Mouse (Mus musculus) forebrain, postnatal 0 days (tissue): ENCODE measurements around the gene Pias4. TPM values are rescaled to one million over a fixed set of nuclear protein-coding genes. Genes with fewer than 3 reads are reported as not detected.
"Not testable (repeated sequence)": the region's sequence is repeated elsewhere in the genome, so short reads cannot be mapped to it uniquely, and the experiment has no call there.

Source experiments
- ATAC-seq: fragments of 200-750 bp; cut with Nextera tagmentation; 2 replicates; pipeline ENCODE4 v1.8.0; 2017; ENCODE audit warnings: mild to moderate bottlenecking, moderate library complexity
- DNase-seq: peaks from one replicate; pipeline ENCODE4 v3.0.0-alpha.2; 2015
- H3K27ac ChIP-seq: fragments of 300-500 bp; sonication (generic); 2 replicates; pipeline ENCODE4 v1.5.1; 2014; ENCODE audit warnings: low read depth, mild to moderate bottlenecking, antibody characterized with exemption, low read length, moderate library complexity, mixed read lengths
- H3K27me3 ChIP-seq: fragments of 300-500 bp; sonication (generic); 2 replicates; pipeline ENCODE4 v1.6.1; 2014; ENCODE audit warnings: mild to moderate bottlenecking, low read length, mixed read lengths; ENCODE audit not compliant: insufficient read depth
- H3K36me3 ChIP-seq: fragments of 300-500 bp; sonication (generic); 2 replicates; pipeline ENCODE4 v1.6.1; 2014; ENCODE audit warnings: mild to moderate bottlenecking, moderate library complexity; ENCODE audit not compliant: insufficient read depth
- H3K4me1 ChIP-seq: fragments of 300-500 bp; sonication (generic); 2 replicates; pipeline ENCODE4 v1.6.1; 2014; ENCODE audit warnings: antibody characterized with exemption; ENCODE audit not compliant: insufficient read depth
- H3K4me2 ChIP-seq: fragments of 300-500 bp; sonication (generic); 2 replicates; pipeline ENCODE4 v1.6.1; 2014; ENCODE audit warnings: low read depth, mild to moderate bottlenecking, moderate library complexity
- H3K4me3 ChIP-seq: fragments of 300-500 bp; sonication (generic); 2 replicates; pipeline ENCODE4 v1.5.1; 2014; ENCODE audit warnings: low read depth, low read length, mixed read lengths
- H3K9ac ChIP-seq: fragments of 300-500 bp; sonication (generic); 2 replicates; pipeline ENCODE4 v1.6.1; 2014; ENCODE audit warnings: mild to moderate bottlenecking
- H3K9me3 ChIP-seq: fragments of 300-500 bp; sonication (generic); 2 replicates; pipeline ENCODE4 v1.6.1; 2016; ENCODE audit warnings: low read length
- CTCF ChIP-seq: sonication (generic); IDR thresholded peaks from 2 replicates; pipeline ENCODE4 v1.5.1; 2016; ENCODE audit warnings: antibody characterized with exemption, control low read depth, low read depth
- WGBS: fragments of 180-500 bp; shearing (Covaris S2); extraction: QIAGEN DNeasy Blood & Tissue Kit; methylation state at CpG from one replicate; pipeline ENCODE4 v1.1.7; 2014; 5-methylcytosine and 5-hydroxymethylcytosine counted together
- polyA plus RNA-seq: library from polyadenylated mRNA; unstranded; fragments of >200 nt; fragmentation: Nextera tagmentation; extraction: Ambion mirVana; gene quantifications from 2 replicates; pipeline ENCODE4 v1.2.1, GENCODE M21; 2015
- total RNA-seq: library from RNA; depleted of rRNA; stranded (reverse); fragments of >200 nt; gene quantifications from 2 replicates; pipeline ENCODE4 v1.2.3, GENCODE M21; 2014; rRNA removed

Pias4 gene
- total RNA-seq: 30.1 and 32.5 TPM in 2 replicates
- polyA plus RNA-seq: 28.1 and 35.8 TPM in 2 replicates

DNA sequence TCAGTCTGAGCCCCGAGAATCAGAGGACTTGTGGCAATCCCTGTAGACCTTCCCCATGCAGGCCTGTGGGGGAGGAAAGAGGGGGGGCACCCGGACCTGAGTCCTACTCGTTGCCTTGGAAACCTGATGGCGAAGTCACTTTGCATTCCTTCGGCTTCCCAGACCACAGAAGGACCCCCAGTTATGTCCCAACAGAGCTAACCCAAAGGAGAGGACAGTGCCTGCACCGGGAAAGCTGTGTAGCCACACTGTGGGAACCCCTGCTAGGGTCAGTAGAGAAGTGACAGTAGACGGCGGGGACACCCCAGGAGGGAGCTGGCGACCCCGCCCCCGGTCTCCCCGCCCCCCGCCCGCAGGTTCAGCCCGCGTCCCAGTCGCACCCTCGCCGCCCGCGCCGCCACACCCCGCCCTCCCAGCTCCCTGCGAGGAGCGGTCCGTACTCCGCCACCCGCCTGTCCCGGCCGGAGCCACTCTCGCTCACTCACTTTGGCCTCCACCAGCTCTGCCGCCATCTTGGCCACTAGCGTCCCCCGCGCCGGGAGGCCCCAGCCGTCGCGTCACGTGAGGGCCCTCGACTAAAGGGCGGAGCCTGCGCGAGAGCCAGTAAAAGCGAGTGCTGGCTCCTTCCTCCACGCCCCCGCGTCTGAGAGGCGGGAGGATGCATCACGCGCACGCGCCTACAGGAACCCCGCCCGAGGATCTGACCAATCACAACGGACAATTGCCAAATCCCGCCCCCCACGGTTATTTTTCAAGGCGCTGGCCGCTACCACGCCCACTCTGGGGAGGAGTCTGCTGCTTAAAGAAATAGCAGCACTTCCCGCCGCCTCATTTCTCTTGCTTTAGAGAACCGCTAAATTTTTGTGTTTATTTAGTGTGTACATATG lies at the start of gene Pias4:
TSS of gene Pias4 (minus strand) at position 724 of the 887 bp plus-strand sequence.
- peaks cover 9% of the 10 kb centered on the region; the same call in 1 of the 2 replicates for H3K36me3 ChIP-seq
- H3K4me1 ChIP-seq: peaks cover 7% of the 10 kb centered on the region
- peak within 1 kb of the TSS; percentile 69 for H3K27ac ChIP-seq
- peak within 1 kb of the TSS; percentile 78 for H3K4me2 ChIP-seq
- WGBS: under 1% methylated on average over 63 of the region's 64 CpGs
- peak within 1 kb of the TSS; percentile 68 for H3K4me3 ChIP-seq
- H3K9ac ChIP-seq: peak within 1 kb of the TSS; percentile 65
- H3K9me3 ChIP-seq: no peaks in the 10 kb centered on the region
- H3K27me3 ChIP-seq: no peaks in the 10 kb centered on the region
- DNase-seq (peak; percentile 100), ATAC-seq (peak; percentile 92)
- TF ChIP-seq CTCF: no peak

DNA sequence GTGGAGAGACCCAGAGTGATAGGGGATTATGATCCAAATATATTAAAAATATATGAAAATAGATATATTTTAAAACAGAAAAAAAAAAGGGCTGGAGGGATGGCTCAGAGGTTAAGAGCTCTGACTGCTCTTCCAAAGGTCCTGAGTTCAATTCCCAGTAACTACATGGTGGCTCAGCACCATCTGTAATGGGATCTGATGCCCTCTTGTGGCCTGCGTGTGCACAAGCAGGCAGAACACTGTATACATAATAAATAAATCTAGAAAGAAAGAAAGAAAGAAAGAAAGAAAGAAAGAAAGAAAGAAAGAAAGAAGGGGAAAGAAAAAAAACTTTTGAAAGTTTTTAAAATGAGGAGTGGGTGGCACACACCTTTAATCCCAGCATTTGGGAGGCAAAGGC lies 49.5 kb upstream of the Pias4 start:
- ATAC-seq: peak; percentile 48; the same call in 1 of the 2 replicates
- WGBS: 17% methylated on average over 1 of the region's 1 CpGs
- DNase-seq: not testable (repeated sequence)

DNA sequence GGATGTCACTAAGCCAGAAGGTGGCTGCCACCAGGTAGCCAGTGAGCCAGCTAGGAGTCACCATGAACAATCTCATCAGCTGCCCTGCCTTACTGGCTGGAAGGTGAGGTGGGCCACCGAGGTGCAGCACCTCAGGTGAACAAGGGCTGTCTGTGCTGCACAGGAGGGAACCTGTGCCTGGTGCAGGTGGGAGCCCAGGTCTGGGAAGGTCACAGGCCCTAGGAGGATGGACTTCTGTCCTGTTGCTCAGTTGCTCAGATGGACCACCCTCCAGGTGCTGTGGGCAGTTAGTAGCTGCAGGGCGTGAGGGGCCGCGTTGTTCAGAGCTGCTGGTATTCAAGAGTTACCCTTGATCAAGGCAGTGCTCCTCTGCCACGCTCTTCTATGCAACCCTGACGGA lies 49.1 kb upstream of the Pias4 start:
- no peak for DNase-seq
- no peak overlapping the region for H3K27ac ChIP-seq
- ATAC-seq: no peak
- no peak overlapping the region for H3K9ac ChIP-seq
- H3K27me3 ChIP-seq: no peaks in the 10 kb centered on the region
- WGBS: 90% methylated on average over 6 of the region's 6 CpGs
- H3K9me3 ChIP-seq: no peaks in the 10 kb centered on the region
- TF ChIP-seq CTCF: no peak
- H3K36me3 ChIP-seq: peaks cover 80% of the 10 kb centered on the region
- no peak overlapping the region for H3K4me2 ChIP-seq
- H3K4me1 ChIP-seq: no peaks in the 10 kb centered on the region
- H3K4me3 ChIP-seq: no peak overlapping the region

More for the DNA sequence above, 49.5 kb upstream of the Pias4 start:
- TF ChIP-seq CTCF: peak; percentile 59
- H3K4me2 ChIP-seq, H3K27ac ChIP-seq, H3K27me3 ChIP-seq, H3K9ac ChIP-seq, H3K9me3 ChIP-seq, H3K4me1 ChIP-seq, H3K4me3 ChIP-seq: not testable (repeated sequence)
- H3K36me3 ChIP-seq: peaks cover 80% of the 10 kb centered on the region

- no peak overlapping the region for H3K4me3 ChIP-seq
- DNase-seq (no peak), ATAC-seq (no peak)
- H3K4me1 ChIP-seq: no peaks in the 10 kb centered on the region
- H3K36me3 ChIP-seq: peaks cover 79% of the 10 kb centered on the region
- no peak overlapping the region for H3K4me2 ChIP-seq
- H3K27me3 ChIP-seq: no peaks in the 10 kb centered on the region
- no peaks in the 10 kb centered on the region for H3K9me3 ChIP-seq
- no peak overlapping the region for H3K9ac ChIP-seq
- no peak for TF ChIP-seq CTCF
- WGBS: 84% methylated on average over 6 of the region's 6 CpGs
- H3K27ac ChIP-seq: no peak overlapping the region
These were observed 48.5 kb upstream of the Pias4 start for GRCm38 (mm10) chr10:81216260-81216659.

GRCm38 (mm10) chr10:81210154-81210553 lies 42.4 kb upstream of the Pias4 start:
- H3K9me3 ChIP-seq: 0 out of 2 replicates have a peak, but pooled peaks cover 8% of the 10 kb centered on the region
- peak; percentile 54 for TF ChIP-seq CTCF
- 97% methylated on average over 5 of the region's 5 CpGs for WGBS
- H3K4me2 ChIP-seq: no peak overlapping the region
- H3K4me3 ChIP-seq: no peak overlapping the region
- H3K4me1 ChIP-seq: no peaks in the 10 kb centered on the region
- H3K9ac ChIP-seq: no peak overlapping the region
- H3K36me3 ChIP-seq: peaks cover 90% of the 10 kb centered on the region
- ATAC-seq (no peak), DNase-seq (no peak)
- no peak overlapping the region for H3K27ac ChIP-seq
- no peaks in the 10 kb centered on the region for H3K27me3 ChIP-seq

GRCm38 (mm10) chr10:81204137-81204536 lies 36.4 kb upstream of the Pias4 start:
- H3K27ac ChIP-seq: no peak overlapping the region
- DNase-seq: no peak
- H3K27me3 ChIP-seq: no peaks in the 10 kb centered on the region
- H3K4me1 ChIP-seq: no peaks in the 10 kb centered on the region
- peak; percentile 23 for ATAC-seq
- TF ChIP-seq CTCF: no peak
- WGBS: 71% methylated on average over 4 of the region's 4 CpGs
- H3K4me3 ChIP-seq: no peak overlapping the region
- no peak overlapping the region for H3K4me2 ChIP-seq
- H3K9ac ChIP-seq: no peak overlapping the region
- H3K36me3 ChIP-seq: peaks cover 40% of the 10 kb centered on the region
- no peaks in the 10 kb centered on the region for H3K9me3 ChIP-seq
